Mouse (Mus musculus) thymus, adult 2 months (tissue): ENCODE measurements at regions not wholly inside any gene's neighbourhood (a gene's known extent, or its start where the extent isn't known, plus 50 kb on each side); places are given as distances from the start of the nearest gene placed in this dataset.

Source experiments
- DNase-seq: peaks from one replicate; pipeline ENCODE4 v3.0.0; 2021
- H3K27ac ChIP-seq: fragments of 200-500 bp; 2 replicates; pipeline ENCODE4 v1.5.1; 2012; ENCODE audit warnings: low read length, control low read depth; ENCODE audit not compliant: control insufficient read depth, insufficient read depth
- H3K27me3 ChIP-seq: fragments of 200-500 bp; 2 replicates; pipeline ENCODE4 v1.6.1; 2012; ENCODE audit warnings: mild to moderate bottlenecking, low read length, moderate library complexity, mixed read lengths; ENCODE audit not compliant: control insufficient read depth, insufficient read depth
- H3K36me3 ChIP-seq: fragments of 200-500 bp; 2 replicates; pipeline ENCODE4 v1.6.1; 2012; ENCODE audit warnings: mild to moderate bottlenecking, low read length, moderate library complexity; ENCODE audit not compliant: control insufficient read depth, insufficient read depth
- H3K4me1 ChIP-seq: fragments of 200-500 bp; replicated peaks from 2 replicates; pipeline ENCODE4 v1.6.1; 2012; ENCODE audit warnings: low read length; ENCODE audit not compliant: control insufficient read depth, insufficient read depth
- H3K4me3 ChIP-seq: fragments of 200-500 bp; 2 replicates; pipeline ENCODE4 v1.5.1; 2012; ENCODE audit warnings: mild to moderate bottlenecking, low read length, control low read depth, moderate library complexity; ENCODE audit not compliant: control insufficient read depth, insufficient read depth
- CTCF ChIP-seq: fragments of 200-500 bp; IDR thresholded peaks from 2 replicates; pipeline ENCODE4 v1.5.1; 2012; ENCODE audit warnings: mild to moderate bottlenecking, control low read depth, low read length, moderate library complexity, borderline replicate concordance; ENCODE audit not compliant: control insufficient read depth, poor library complexity, insufficient read depth; ENCODE audit errors: extremely low read depth
- POLR2A ChIP-seq: fragments of 200-500 bp; IDR thresholded peaks from 2 replicates; pipeline ENCODE4 v1.6.1; 2012; ENCODE audit warnings: mild to moderate bottlenecking, low read length, control low read depth, moderate library complexity; ENCODE audit not compliant: control insufficient read depth, poor library complexity, insufficient read depth; ENCODE audit errors: extremely low read depth
- WGBS: fragments of 180-500 bp; shearing (Covaris S2); methylation state at CpG from one replicate; pipeline ENCODE4 v1.1.7; 2018; 5-methylcytosine and 5-hydroxymethylcytosine counted together

DNA sequence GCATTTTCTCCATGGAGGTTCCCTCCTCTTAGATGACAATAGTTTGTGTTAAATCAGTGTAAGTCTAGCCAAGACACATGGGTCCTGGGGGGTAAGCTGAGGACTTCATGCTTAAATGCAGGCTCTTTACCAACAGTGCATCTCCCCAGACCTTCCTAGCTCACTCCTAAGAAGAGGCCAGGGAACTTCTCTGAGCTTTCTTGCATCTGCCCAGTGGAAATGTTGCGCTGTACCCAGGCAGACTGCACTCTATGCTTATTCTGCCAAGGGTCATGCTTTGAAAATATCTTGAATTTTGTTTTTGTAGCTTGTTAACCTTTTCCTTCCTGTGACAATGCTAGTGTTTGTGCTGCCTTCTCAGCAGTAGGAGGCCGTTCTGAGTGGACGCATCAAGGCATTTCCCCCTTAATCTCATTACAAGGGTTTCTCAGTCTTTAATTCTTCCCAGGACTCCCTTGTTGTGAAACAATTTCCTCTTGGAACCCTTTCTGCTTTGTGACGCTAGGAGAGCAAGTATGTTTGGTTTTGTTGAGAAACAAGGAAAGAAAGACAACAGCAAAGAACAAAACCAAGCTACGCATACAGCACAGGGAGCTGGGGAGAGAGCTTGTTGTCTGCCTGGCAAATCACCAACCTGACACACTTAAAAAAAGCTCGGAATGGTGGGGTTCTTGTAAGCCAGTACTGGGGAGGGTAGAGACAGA lies 88.3 kb upstream of the Irf2bp2 start:
- Histone ChIP-seq H3K27ac (no peak overlapping the region), H3K4me1 (peaks cover 4% of the 10 kb centered on the region), H3K27me3 (no peaks in the 10 kb centered on the region), H3K36me3 (no peaks in the 10 kb centered on the region), H3K4me3 (no peak overlapping the region)
- no peak for DNase-seq
- no peak for TF ChIP-seq CTCF
- TF ChIP-seq POLR2A: no peak
- 94% methylated on average over 6 of the region's 6 CpGs for WGBS

DNA sequence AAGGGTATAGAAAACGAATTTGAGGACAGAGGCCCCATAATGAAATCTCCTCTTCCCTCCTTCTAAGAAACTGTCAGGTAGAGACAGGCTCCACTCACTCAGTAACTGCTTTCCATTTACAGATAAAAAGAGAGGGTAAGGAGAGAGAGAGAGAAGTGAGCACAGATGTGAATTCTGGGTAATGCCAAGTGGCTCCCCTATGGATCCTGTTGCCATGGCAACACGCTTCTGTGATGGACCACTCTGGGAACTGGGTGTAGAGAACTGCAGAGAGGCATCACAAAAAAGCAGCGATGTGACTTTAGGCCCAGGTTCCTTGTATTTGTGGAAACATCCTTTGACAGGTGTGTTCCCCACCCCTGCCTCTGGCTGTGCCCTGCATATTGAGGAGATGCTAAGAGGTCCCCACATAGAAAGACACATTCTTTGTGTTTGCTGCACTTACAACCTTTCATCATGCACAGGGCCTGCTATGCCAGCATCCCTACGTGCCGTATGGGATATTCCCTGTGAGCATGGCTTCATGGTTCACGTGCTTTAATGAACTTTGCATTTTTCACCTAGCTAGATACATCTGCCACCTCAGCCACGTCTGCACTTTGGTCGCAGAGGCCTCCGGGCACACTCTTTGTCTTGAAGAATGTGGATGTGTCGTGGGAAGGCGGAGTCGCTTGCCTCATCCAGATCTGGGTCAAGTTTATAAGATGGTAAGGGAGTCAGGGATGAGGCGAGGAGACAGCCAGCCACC lies 84.4 kb upstream of the Irf2bp2 start:
- Histone ChIP-seq H3K36me3 (no peaks in the 10 kb centered on the region), H3K4me3 (no peak overlapping the region), H3K27ac (no peak overlapping the region), H3K27me3 (no peaks in the 10 kb centered on the region), H3K4me1 (peaks cover 5% of the 10 kb centered on the region)
- WGBS: 97% methylated on average over 13 of the region's 13 CpGs
- DNase-seq: no peak
- TF ChIP-seq POLR2A: no peak
- no peak for TF ChIP-seq CTCF

DNA sequence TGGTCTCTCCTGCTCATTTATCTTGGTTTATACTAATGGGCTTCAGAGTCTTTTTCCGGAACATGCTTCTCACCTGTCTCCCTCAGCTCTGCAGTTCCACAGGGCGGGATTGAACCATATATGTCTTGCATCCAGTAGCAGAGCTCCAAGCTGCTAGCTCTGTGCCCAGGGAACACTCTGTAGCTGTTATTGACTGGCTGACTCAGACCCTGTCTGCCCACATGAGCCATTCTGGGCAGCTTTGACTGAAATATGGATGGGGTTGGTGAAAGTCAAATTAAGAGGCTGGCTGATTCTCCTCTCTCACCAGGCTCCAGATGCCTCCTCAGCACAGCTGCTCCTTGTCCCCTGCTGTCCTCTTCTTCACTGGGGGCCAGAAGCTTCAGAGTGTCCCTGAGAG lies 81.4 kb upstream of the Irf2bp2 start:
- WGBS: 96% methylated on average over 2 of the region's 2 CpGs
- TF ChIP-seq CTCF: no peak
- TF ChIP-seq POLR2A: no peak
- Histone ChIP-seq H3K27ac (no peak overlapping the region), H3K4me1 (peaks cover 12% of the 10 kb centered on the region), H3K4me3 (no peak overlapping the region), H3K27me3 (no peaks in the 10 kb centered on the region), H3K36me3 (no peaks in the 10 kb centered on the region)
- no peak for DNase-seq

DNA sequence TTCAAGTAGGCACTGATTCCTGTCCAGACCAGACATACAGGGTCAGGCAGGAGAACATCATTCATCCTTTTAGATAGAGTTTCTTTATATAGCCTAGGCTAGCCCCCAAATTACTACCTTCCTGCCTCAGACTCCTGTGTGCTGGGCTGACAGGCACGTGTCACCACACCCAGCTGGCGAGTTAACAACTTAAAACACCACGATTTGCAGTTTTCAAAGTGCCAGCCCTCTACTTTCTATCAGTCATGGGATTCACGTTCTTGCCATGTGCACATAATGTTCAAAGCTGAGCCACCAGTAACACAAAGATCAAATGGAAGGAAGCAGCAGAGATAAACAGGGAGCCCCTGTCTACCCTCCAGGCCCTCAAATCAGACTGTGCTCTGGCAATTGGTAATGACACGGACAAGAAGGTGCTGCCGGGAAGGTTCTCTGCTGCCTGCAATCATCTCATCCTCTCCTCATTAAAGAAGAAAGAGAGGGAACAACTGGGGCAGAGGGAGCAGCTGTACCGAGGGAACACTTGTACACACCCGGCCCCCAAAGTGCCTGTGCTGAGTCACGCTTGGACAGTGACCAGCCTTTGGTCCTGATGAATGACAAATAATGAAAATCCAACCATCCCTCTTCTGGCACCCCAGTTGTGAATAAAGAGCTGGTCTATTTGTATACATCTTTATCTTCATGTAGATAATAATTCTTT lies 79.4 kb upstream of the Irf2bp2 start:
- H3K27me3 ChIP-seq: no peaks in the 10 kb centered on the region
- TF ChIP-seq CTCF (no peak), POLR2A (no peak)
- no peak overlapping the region for H3K4me3 ChIP-seq
- WGBS: 41% methylated on average over 9 of the region's 9 CpGs
- no peak for DNase-seq
- no peak overlapping the region for H3K27ac ChIP-seq
- H3K4me1 ChIP-seq: peaks cover 18% of the 10 kb centered on the region
- H3K36me3 ChIP-seq: no peaks in the 10 kb centered on the region

DNA sequence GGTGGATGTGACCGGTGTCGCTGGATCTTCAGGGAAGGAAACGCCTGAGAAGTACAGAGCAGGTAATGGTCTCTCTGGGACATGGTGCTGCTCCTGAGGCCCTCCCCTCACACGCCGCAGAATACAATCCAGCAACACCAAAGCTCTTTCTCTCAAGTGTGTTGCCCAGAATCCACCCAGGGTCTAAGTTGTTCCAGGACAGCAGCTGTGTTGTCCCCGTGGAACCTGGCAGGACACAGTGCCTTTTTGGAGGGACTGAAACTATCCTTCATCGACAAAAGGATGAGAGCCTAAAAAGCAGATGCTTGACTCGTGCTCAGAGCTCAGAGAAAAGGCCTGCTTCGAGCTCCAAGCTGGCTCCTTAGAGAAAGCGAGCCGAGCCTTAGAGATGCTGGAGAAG lies 77.8 kb upstream of the Irf2bp2 start:
- 98% methylated on average over 11 of the region's 11 CpGs for WGBS
- peaks cover 32% of the 10 kb centered on the region for H3K4me1 ChIP-seq
- no peak for DNase-seq

DNA sequence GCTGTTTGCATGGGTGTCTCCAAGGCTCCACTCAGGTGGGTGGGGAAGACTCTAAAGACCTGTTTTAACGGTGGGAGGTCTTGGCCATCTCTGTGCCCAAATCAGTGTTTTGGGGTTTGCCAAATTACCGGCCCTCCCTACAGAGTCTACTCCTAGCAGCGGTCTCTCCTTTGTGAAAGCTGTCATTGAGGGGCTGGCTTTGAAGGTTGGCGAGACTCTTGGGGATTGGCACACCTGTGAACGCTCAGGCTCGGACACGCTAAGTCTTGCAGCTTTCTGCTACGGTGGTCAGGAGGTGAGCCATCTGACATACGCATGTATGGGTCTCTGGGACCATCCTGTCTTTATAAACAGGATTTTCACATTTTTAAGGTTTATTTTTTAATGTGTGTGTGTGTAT lies 76.1 kb upstream of the Irf2bp2 start:
- Histone ChIP-seq H3K4me3 (no peak overlapping the region), H3K27me3 (no peaks in the 10 kb centered on the region), H3K36me3 (no peaks in the 10 kb centered on the region), H3K27ac (no peak overlapping the region), H3K4me1 (peaks cover 45% of the 10 kb centered on the region)
- no peak for DNase-seq
- WGBS: 87% methylated on average over 9 of the region's 9 CpGs
- no peak for TF ChIP-seq CTCF
- TF ChIP-seq POLR2A: no peak

More for the DNA sequence above, 77.8 kb upstream of the Irf2bp2 start:
- Histone ChIP-seq H3K36me3 (no peaks in the 10 kb centered on the region), H3K27ac (no peak overlapping the region), H3K4me3 (no peak overlapping the region), H3K27me3 (no peaks in the 10 kb centered on the region)
- TF ChIP-seq POLR2A (no peak), CTCF (no peak)
